Mouse (Mus musculus): ENCODE data around the gene Dolk.

- TF ChIP-seq CTCF (IDR thresholded peaks at IDR 0.05; ENCODE audit: insufficient read depth, low read depth, low read length) (no peak), POLR2A (IDR thresholded peaks at IDR 0.05; ENCODE audit: insufficient read depth, low read depth, low read length) (no peak)
Measured at GRCm38 (mm10) chr2:30283193-30283592, 2.9 kb downstream of the Dolk start.

Data from olfactory bulb, adult 2 months (tissue).